Mouse (Mus musculus): ENCODE data around the gene Sox5.

GRCm38 (mm10) chr6:144645796-144646195 lies 136.0 kb downstream of the Sox5 start:
- TF ChIP-seq CTCF (IDR thresholded peaks at IDR 0.05) (no peak), EP300 (IDR thresholded peaks at IDR 0.05; ENCODE audit: insufficient read depth, low read depth, low read length) (no peak)

Measured in heart, adult 2 months (tissue).